Mouse (Mus musculus) adrenal gland (tissue): ENCODE measurements around the gene Pid1.

Experiments
- intact Hi-C: fragments of 180-260 bp; cut with DNase I; formaldehyde crosslinking; loops from one replicate; pipeline ENCODE4 v1.15.1; 2025
- microRNA-seq, 2 experiments: library from miRNA; unstranded; fragments of <30 nt; microRNA quantifications; one replicate each; pipeline ENCODE4; 2019

Pid1 gene

DNA sequence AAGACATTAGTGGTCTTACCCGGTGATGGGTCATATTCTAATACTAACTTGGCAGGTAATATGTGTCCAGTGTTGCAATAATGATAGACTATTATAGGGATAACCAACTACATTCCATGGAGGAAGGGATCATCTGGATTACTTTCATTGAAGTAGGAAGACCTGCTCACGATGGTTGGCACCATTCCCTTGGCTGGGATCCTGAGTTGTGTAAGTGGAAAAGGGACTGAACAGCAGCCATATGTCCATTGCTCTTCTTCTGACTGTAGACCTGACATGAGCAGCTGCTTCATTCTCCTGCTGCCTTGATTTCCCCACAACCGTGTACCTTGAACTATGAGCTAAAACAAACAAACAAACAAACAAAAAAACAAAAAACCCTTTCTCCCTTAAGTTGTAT, 278.6 kb downstream of the Pid1 start:
- intact Hi-C loops, result no loop called here

DNA sequence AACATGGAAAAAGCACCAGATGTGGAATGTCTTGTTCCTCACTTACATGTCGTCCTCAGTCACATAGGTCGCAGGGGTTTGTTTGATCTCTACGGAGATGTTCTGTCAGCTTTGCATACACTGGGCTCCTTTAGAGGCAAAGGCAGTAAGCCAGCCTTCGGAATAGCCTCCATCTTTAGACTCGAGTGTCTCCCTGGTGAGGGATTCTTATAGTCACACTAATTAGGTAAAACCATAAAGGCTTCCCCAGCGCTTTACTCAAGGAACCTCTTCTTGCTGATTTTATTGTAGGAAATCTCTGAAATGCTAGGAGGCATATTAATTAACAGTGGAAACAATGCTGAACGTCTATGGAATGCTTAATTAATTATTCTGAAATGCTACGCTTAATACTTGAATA, 284.4 kb downstream of the Pid1 start:
- intact Hi-C loops, result no loop called here

DNA sequence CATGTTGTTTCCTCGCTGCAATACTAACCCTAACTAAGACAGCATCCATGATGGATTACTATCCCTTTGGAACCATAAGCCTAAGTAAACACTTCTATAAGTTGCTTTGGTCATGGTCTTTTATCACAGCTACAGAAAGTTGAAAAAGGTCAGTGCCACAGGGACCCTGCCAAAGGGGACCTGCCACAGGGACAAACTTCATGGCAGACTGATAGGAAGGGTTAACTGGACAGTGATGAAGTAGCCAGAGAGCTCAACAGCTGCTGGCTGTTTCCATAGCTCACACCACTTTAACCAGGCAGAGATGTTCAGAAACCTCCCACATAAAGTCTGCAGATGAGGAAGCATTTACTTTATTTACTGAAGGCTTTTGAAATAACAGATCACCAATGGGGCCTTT, 287.0 kb downstream of the Pid1 start:
- intact Hi-C loops, result no loop called here

DNA sequence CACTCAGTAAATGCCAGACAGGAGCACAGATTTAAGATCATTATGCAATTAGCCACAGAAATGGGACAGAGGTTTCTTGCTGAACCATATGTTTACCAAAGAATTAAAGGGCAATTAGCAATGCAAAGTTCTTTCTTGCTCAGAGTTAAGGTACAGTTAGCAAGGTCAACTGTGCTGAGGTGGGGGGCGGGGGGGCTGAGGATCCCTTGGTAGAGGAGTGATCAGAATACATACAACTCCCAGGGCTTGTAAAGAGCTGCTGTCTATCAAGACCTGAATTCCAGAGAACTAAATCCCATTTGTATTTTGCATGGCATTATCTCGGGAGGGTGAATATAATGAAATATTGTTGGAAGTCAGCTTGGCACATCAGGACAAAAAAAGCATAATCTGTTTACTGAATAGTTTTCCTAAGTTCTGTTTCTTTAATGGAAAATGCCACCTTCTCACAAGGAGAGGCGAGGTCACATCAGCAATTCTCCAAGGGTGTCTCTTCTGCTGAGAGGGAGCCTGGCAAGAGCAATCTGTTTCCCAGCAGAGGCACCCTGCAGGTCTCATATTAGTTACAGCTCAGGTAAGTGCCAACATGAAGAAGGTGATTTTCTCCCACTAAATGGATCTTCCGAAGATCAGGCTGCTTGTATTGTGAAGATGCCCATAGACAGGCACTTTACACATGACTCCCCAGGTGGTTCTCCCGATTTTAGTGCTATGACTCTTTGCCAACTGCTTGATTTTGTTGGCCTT, 306.9 kb downstream of the Pid1 start:
- intact Hi-C loops, result no loop called here

DNA sequence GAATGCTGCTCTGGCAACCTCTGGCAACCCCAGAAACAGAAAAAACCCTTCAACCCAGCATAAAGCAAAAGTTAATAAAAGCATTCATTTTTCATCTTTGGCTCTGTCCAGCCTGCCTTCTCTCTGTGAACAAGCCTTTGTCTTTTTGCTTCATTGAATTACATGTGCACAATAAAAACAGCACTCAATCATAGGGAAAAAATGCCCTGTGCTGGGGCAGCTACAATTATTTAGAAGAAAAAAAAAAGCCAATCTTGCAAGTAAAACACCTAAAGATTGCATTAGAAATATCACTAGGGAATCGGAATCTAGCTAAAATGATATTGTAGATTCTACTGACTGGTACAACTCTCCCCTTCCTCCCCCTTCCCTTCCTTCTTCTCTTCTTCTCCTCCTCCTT, 307.7 kb downstream of the Pid1 start:
- intact Hi-C loops, result no loop called here

DNA sequence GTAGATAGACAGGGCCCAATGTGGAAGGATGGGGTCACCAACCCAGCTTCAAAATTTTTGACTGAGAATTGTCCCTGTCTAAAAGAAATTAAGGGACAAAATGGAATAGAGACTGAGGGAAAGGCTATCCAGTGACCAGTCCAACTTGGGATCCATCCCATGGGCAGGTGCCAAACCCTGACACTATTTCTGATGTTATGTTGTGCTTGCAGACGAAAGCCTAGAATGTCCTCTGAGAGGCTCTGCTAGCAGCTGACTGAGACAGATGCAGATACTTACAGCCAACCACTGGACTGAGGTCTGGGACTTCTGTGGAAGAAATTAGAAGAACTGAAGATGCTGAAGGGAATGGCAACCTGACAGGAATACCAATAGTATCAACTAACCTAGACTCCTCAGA, 338.2 kb downstream of the Pid1 start:
- intact Hi-C loops, result no loop called here

DNA sequence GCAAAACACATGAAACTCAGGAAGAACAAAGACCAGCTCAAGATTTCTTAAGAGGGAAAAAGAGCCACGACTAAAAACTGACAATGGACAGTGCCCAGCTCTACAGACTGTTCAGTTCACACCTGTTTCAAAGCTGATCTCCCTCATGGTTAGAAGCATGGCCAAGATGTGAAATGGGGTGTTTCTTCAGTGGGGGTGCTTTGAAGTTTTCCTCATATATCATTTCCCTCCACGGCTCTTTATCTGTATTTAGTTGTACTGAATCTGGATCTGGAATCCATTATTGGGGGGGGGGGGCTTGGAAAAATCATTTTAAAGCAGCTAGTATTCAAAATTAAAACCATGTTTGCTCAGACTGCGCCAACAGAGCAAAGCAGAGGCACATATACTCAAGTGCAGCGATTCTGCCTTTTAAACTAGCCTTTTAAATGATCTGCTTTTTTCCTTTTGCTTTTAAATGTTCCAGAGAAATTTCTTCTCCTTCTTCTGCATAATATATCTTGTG, 351.1 kb downstream of the Pid1 start:
- intact Hi-C loops, result no loop called here

DNA sequence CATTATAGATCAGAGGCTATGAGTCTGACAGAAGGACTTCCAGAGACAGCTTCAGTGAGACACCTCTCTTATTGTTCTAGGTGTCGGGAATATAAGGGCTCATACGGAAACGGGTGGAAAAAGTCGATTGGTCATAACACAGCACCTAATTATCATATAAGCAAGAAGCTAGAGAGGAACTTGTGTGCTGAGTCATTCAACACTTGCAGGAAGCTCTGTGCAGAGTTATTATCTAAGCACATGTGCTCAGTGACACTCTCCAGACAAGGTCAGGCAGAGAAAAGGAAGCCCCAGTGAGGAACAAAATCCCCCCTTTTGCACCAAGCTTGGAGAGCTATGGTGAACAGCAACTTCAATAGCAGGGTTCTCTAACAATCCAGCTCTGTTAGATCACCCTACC, 361.4 kb downstream of the Pid1 start:
- intact Hi-C loops, result no loop called here

Small RNA genes lying within 50 kb of the gene (microRNA-seq; reads per million reads assigned to microRNA genes)
- 0 reads per million in 2 experiments for gene Mir6353
